Mouse (Mus musculus) G1E (cell line): ENCODE measurements around the gene Olfr957.

Source experiments
- CTCF ChIP-seq: IDR thresholded peaks from 2 replicates; pipeline ENCODE4 v1.5.1; 2012; ENCODE audit warnings: low read depth, low read length, inconsistent platforms, mixed read lengths
- GATA1 ChIP-seq: IDR thresholded peaks from 2 replicates; pipeline ENCODE4 v1.6.1; 2012; ENCODE audit warnings: borderline replicate concordance, low read length, inconsistent platforms, mixed read lengths
- POLR2AphosphoS5 ChIP-seq: IDR thresholded peaks from 2 replicates; pipeline ENCODE4 v1.6.1; 2012; ENCODE audit warnings: low read depth, low read length, inconsistent platforms; ENCODE audit not compliant: insufficient replicate concordance
- TAL1 ChIP-seq: conservative IDR thresholded peaks from 2 replicates; pipeline ENCODE4 v1.6.1; 2012; ENCODE audit warnings: low read depth, low read length, inconsistent platforms, mixed read lengths

DNA sequence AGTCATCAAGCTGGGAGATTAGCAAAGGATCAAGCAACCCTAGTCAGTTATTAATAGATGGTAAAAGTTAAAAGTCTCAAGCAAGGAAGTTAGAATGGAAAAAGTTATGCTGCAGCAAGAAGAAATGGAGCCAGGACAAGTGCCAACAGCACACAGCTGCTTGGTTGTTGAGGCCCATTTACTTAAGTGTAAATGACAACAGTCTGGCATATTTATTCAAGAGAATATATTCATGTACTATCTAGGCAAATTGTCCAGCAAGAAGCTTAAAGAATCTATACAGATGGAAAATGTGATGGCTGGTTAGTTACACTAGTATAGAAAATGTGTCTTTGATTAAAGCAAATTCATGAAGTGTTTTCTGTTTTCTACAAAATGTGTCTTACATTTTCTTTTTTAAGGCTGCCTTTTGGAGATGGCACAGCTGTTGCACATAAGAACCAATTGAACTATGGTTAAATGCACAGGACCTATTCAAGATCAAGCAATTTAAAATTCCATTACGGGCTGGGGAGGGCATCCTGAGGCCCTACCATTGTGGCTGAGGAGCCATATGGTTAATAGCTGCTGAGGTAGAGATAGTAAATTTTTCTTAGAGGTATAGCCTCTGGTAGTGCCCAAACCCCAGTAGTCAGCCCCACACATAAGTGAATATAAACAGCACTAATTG, 8.1 kb upstream of the Olfr957 start:
- no peak for TF ChIP-seq TAL1
- TF ChIP-seq POLR2AphosphoS5, result no peak
- no peak for TF ChIP-seq CTCF
- no peak for TF ChIP-seq GATA1
